9 mouse cellular contexts compared by ENCODE assay signal in genomic region chr12:80691671-80692091, GRCm38 (mm10). TPM values are rescaled to one million over a fixed set of nuclear protein-coding genes. Genes with fewer than 3 reads are reported as not detected.
DNase-seq lines count a peak whose midpoint lies in the region; ATAC-seq lines count a peak whose summit lies in the region.
"Had no signal": no experiment of that assay in that cellular context is flagged by ENCODE, and none has a peak within 500 bp of the region (broad histone marks: within the 10 kb centered on the region; RNA-seq: fewer than 3 reads in every experiment).

No protein-coding gene starts in this region.

- H3K27me3 ChIP-seq in midbrain, embryonic 12.5 days = peaks cover 51% of the 10 kb centered on the region
- peaks cover 36% of the 10 kb centered on the region for H3K27me3 ChIP-seq in midbrain, embryonic 11.5 days (ENCODE audit: control insufficient read depth, insufficient read depth, low read length)
- H3K27me3 ChIP-seq in limb, embryonic 10.5 days (ENCODE audit: low read depth, poor library complexity, severe bottlenecking) = peaks cover 64% of the 10 kb centered on the region
- H3K27me3 ChIP-seq in neural tube, embryonic 14.5 days (ENCODE audit: control insufficient read depth, insufficient read depth, low read length) = peaks cover 28% of the 10 kb centered on the region

- no peak overlapping the region for H3K9ac ChIP-seq in midbrain, embryonic 12.5 days (replicated peaks)
- no peak overlapping the region for H3K9ac ChIP-seq in midbrain, embryonic 11.5 days (ENCODE audit: low read length)
- no peak overlapping the region for H3K9ac ChIP-seq in neural tube, embryonic 14.5 days (replicated peaks; ENCODE audit: low read depth, low read length)
- H3K9ac ChIP-seq: limb, embryonic 15.5 days had no signal

- 0 out of 2 replicates have a peak, but pooled peaks cover 3% of the 10 kb centered on the region for H3K9me3 ChIP-seq in midbrain, embryonic 12.5 days
- H3K9me3 ChIP-seq in midbrain, embryonic 11.5 days (ENCODE audit: control insufficient read depth, low read length) = no peaks in the 10 kb centered on the region
- H3K9me3 ChIP-seq in limb, embryonic 10.5 days (replicated peaks) = no peaks in the 10 kb centered on the region
- H3K9me3 ChIP-seq in neural tube, embryonic 14.5 days (ENCODE audit: control insufficient read depth, low read length) = no peaks in the 10 kb centered on the region
- H3K9me3 ChIP-seq: limb, embryonic 15.5 days had no signal

- peaks cover 15% of the 10 kb centered on the region for H3K4me1 ChIP-seq in midbrain, embryonic 12.5 days
- peaks cover 11% of the 10 kb centered on the region for H3K4me1 ChIP-seq in midbrain, embryonic 11.5 days (ENCODE audit: control insufficient read depth, insufficient read depth, low read length)
- H3K4me1 ChIP-seq in limb, embryonic 10.5 days = peaks cover 38% of the 10 kb centered on the region
- H3K4me1 ChIP-seq in neural tube, embryonic 14.5 days (ENCODE audit: control insufficient read depth, insufficient read depth, low read length) = peaks cover 12% of the 10 kb centered on the region; the same call in 1 of the 2 replicates

- H3K4me2 ChIP-seq in midbrain, embryonic 12.5 days (replicated peaks) = peak overlapping the region; percentile 58
- H3K4me2 ChIP-seq in midbrain, embryonic 11.5 days = no peak overlapping the region
- H3K4me2 ChIP-seq in neural tube, embryonic 14.5 days (ENCODE audit: low read depth, low read length) = peak overlapping the region; percentile 50

- H3K36me3 ChIP-seq in midbrain, embryonic 12.5 days = no peaks in the 10 kb centered on the region
- no peaks in the 10 kb centered on the region for H3K36me3 ChIP-seq in midbrain, embryonic 11.5 days (ENCODE audit: control insufficient read depth, insufficient read depth, low read length)
- H3K36me3 ChIP-seq in limb, embryonic 10.5 days = no peaks in the 10 kb centered on the region
- H3K36me3 ChIP-seq in neural tube, embryonic 14.5 days (ENCODE audit: control insufficient read depth, insufficient read depth, low read length) = no peaks in the 10 kb centered on the region
- H3K36me3 ChIP-seq: limb, embryonic 15.5 days had no signal

- DNase-seq in midbrain, embryonic 11.5 days (ENCODE audit: low spot score, missing footprints) = no peak
- DNase-seq in gastrocnemius, postnatal 25 days = peak; percentile 31
- DNase-seq in limb, embryonic 10.5 days (ENCODE audit: low spot score) = no peak
- no peak for DNase-seq in frontal cortex, postnatal 14 days (ENCODE audit: low spot score in 2 of 2)
- DNase-seq in left cerebral cortex, adult 11 months (ENCODE audit: low spot score) = no peak
- DNase-seq in adrenal gland, postnatal 25 days = no peak

- no peak overlapping the region for H3K27ac ChIP-seq in midbrain, embryonic 12.5 days (replicated peaks)
- H3K27ac ChIP-seq in midbrain, embryonic 11.5 days (ENCODE audit: low read depth, low read length) = no peak overlapping the region
- H3K27ac ChIP-seq in limb, embryonic 10.5 days = no peak overlapping the region
- no peak overlapping the region for H3K27ac ChIP-seq in neural tube, embryonic 14.5 days (ENCODE audit: low read depth, low read length)
- H3K27ac ChIP-seq: limb, embryonic 15.5 days had no signal

- ATAC-seq in midbrain, embryonic 12.5 days (ENCODE audit: low FRiP score, low read depth) = no peak
- no peak for ATAC-seq in midbrain, embryonic 11.5 days (ENCODE audit: low FRiP score)
- ATAC-seq in neural tube, embryonic 14.5 days (ENCODE audit: low read depth) = no peak

- WGBS in midbrain, embryonic 12.5 days = 12% methylated on average over 12 of the region's 12 CpGs
- 13% methylated on average over 12 of the region's 12 CpGs for WGBS in midbrain, embryonic 11.5 days
- WGBS in limb, embryonic 10.5 days = 12% methylated on average over 12 of the region's 12 CpGs
- 14% methylated on average over 12 of the region's 12 CpGs for WGBS in neural tube, embryonic 14.5 days

- no peak overlapping the region for H3K4me3 ChIP-seq in midbrain, embryonic 12.5 days
- no peak overlapping the region for H3K4me3 ChIP-seq in midbrain, embryonic 11.5 days (ENCODE audit: low read depth, low read length)
- peak overlapping the region; percentile 50 for H3K4me3 ChIP-seq in limb, embryonic 10.5 days
- no peak overlapping the region for H3K4me3 ChIP-seq in neural tube, embryonic 14.5 days (ENCODE audit: low read depth, low read length)

RNA-seq across cellular contexts. Expression of gene Plekhd1, which starts 0.7 kb away (rescaled TPM):
- 3.3 and 4.4 TPM in 2 replicates for polyA plus RNA-seq in midbrain, embryonic 12.5 days (2016; fragmentation: Nextera tagmentation; extraction: Ambion mirVana)
- 1.1 and 1.4 TPM in 2 replicates for polyA plus RNA-seq in midbrain, embryonic 11.5 days (2014; fragmentation: Nextera tagmentation; extraction: Ambion mirVana)
- not detected for total RNA-seq in gastrocnemius, postnatal 25 days (2021)
- polyA plus RNA-seq in limb, embryonic 10.5 days (2016; fragmentation: Nextera tagmentation; extraction: Ambion mirVana) = 0.13 TPM in 2 replicates
- 6.8 and 9.3 TPM in 2 replicates for polyA plus RNA-seq in neural tube, embryonic 14.5 days (2014; fragmentation: Nextera tagmentation; extraction: Ambion mirVana)
- not detected in 2 replicates for total RNA-seq in adrenal gland, postnatal 25 days (2021)

RNA-seq across cellular contexts. Expression of gene Erh, which starts 47.5 kb away (rescaled TPM):
- 330 and 339 TPM in 2 replicates for polyA plus RNA-seq in midbrain, embryonic 12.5 days (2016; fragmentation: Nextera tagmentation; extraction: Ambion mirVana)
- polyA plus RNA-seq in midbrain, embryonic 11.5 days (2014; fragmentation: Nextera tagmentation; extraction: Ambion mirVana) = 361 and 378 TPM in 2 replicates
- 10 to 100 TPM; 15.3 to 20.4 TPM for total RNA-seq in gastrocnemius, postnatal 25 days (2021)
- polyA plus RNA-seq in limb, embryonic 10.5 days (2016; fragmentation: Nextera tagmentation; extraction: Ambion mirVana) = 520 and 554 TPM in 2 replicates
- 193 and 264 TPM in 2 replicates for polyA plus RNA-seq in neural tube, embryonic 14.5 days (2014; fragmentation: Nextera tagmentation; extraction: Ambion mirVana)
- 46.9 and 50.2 TPM in 2 replicates for total RNA-seq in adrenal gland, postnatal 25 days (2021)

RNA-seq across cellular contexts. Expression of gene Slc39a9, which starts 48.0 kb away (rescaled TPM):
- polyA plus RNA-seq in midbrain, embryonic 12.5 days (2016; fragmentation: Nextera tagmentation; extraction: Ambion mirVana) = 31.6 and 32.0 TPM in 2 replicates
- polyA plus RNA-seq in midbrain, embryonic 11.5 days (2014; fragmentation: Nextera tagmentation; extraction: Ambion mirVana) = 29.8 and 30.4 TPM in 2 replicates
- 1 to 10 TPM; 7.6 to 8.5 TPM for total RNA-seq in gastrocnemius, postnatal 25 days (2021)
- 24.7 and 26.0 TPM in 2 replicates for polyA plus RNA-seq in limb, embryonic 10.5 days (2016; fragmentation: Nextera tagmentation; extraction: Ambion mirVana)
- polyA plus RNA-seq in neural tube, embryonic 14.5 days (2014; fragmentation: Nextera tagmentation; extraction: Ambion mirVana) = 27.7 and 31.5 TPM in 2 replicates
- 44.5 and 48.4 TPM in 2 replicates for total RNA-seq in adrenal gland, postnatal 25 days (2021)
